Mouse (Mus musculus) frontal cortex, postnatal 25 days (tissue): ENCODE data around the gene Akr1c19.
A peak's percentile ranks its signal among the peaks of the same experiment; 100 is the strongest.
"Not testable (repeated sequence)": the region's sequence is repeated elsewhere in the genome, so short reads cannot be mapped to it uniquely, and the experiment has no call there.

Experiments used
- DNase-seq, 2 experiments: peaks; one replicate each; pipeline ENCODE4 v3.0.0; 2022; ENCODE audit warnings: low spot score in 2 of 2

Gene Akr1c19

DNA sequence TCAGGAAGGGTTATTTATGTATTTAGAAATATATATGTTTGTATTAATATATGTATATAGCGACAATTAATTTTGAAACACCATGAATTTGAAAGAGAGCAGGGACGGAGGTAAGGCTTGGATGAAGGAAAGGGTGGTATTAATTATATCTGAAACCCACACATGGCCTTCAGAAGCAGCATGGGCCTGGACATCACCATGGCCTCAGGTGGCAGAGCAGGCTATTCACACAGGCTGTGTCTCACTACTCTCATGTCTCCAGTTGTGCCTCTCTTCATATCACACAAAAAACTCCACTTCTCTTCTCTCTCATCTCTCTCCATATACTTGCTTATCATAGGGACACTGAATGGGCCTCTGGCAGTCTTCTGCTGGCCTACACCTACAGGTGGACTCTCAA lies 37.0 kb downstream of the Akr1c19 start:
- DNase-seq, result not testable (repeated sequence)

DNA sequence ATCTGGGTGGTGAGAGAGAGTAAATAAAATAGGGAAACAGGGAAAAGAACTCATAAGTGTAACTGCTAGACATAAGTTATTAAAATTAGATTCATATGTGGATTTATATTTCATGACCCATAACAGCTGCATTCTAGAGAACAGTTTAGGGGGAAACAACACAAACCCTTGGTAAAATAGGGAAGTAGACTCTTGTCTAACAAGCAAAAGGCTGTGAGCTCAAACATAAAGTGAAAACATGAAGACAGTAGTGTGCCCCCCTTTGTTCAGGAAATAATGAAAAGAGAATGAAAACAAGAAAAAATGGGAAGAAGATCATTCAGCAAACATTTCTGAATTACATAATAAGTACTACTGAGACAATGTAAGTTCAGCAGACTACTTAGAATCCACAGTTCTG lies 42.4 kb downstream of the Akr1c19 start:
- DNase-seq, result no peak

DNA sequence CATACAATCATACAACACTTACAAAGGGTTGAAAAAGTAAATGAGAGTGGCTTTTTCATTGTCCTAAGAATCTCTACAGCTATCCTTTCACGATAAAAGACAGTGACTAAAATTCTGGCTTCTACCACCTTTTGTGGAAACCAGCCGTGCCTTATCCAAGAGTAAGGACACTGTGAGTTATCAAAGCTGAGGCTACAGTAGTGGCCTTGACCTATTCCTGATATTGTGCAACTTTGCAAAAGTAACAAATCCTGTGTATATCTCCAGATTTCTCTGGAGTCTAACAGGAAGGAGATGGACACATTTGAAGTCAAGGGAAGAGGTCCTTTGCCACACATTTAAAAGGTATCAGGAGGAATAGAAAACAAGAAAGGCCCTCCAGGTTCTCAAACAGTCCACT lies 49.0 kb downstream of the Akr1c19 start:
- no peak for DNase-seq

DNA sequence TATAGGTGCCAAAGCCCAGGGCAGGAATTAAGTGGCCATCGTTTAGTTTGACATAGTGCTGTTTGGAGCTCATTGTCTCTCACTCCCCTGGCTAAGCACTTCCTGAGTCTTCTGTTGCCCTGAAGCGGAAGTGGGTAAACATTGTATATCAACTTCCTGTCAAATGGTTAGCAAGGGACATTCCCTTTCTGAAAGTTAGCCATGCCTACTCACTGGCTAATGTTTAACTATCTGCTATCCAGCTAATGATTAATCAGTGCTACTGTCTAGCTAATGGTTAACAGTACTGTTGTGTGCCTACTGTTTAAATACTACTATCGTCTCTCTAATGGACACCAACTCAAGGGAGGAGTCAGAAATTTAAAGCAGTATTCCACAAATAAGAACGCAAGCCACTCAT lies 50.8 kb downstream of the Akr1c19 start, which contains the start of gene Akr1c12:
Gene Akr1c12 (minus strand): TSS at position 150 of the 400 bp plus-strand sequence.
- no peak for DNase-seq

DNA sequence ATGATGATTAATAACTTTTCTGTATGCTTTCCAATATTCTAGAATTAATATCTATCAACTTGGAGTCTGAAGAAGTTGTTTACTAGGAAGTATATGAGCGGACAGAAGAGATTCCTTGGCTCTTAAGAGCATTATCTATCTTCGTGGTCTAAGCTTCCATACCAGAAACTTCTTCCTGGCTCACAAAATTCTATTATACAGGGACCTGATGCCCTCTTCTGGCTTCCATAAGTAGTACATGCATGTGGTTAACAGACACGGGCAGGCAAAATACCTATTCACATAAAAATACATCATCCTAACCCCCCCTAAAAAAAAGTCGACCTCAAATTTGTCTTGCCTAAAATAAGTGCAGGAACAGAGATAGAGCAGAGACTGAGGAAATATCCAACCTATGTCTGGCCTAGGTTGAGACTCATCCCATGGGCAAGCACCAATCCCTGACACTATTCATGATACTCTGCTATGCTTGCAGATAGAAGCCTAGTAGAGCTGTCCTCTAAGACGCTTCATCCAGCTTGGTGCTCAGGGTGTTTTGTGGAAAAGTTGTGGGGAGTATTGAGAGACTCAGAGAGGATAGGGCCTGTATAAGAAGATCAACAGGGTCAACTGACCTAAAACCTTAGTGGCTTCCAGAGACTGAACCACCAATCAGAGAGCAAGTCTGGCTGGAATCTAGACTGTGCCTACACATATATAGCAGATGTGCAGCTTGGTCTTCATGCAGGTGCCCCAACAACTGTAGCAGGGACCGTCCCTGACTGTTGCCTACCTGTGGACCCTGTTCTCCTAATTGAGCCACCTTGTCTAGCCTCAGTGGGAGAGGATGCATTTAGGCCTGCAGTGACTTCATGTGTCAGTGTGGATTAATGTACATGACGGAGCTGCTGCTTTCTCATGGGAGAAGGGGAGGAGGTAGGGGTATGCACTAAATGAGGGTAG lies 53.2 kb downstream of the Akr1c19 start:
- peak in 1 of 2 experiments; percentile 39 for DNase-seq

DNA sequence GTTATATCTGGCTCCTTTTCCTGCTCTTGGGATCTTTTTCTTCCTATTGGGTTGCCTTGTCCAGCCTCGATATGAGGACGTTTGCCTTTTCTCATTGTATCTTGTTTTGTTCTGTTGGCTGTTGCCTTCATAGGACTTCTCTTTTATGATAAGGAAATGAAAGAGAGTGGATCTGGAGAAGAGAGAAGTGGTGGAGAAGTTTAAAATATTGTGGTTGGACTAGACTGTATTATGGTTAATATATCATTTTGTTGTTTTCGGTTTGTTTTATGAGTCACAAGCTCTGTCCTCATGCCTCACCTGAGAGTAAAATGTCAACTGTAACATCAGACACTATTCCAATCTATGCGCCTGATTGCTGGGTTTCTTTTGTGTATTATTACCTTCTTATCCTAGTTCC lies 68.5 kb downstream of the Akr1c19 start:
- DNase-seq, result no peak
